Mouse (Mus musculus): ENCODE data around the gene Actn2.

Gene Actn2

GRCm38 (mm10) chr13:12340183-12340975 is at the start of gene Actn2:
Gene Actn2 (minus strand): TSS chr13:12340760.
- peak; percentile 78 for DNase-seq

- no peak for DNase-seq
These were observed 45.7 kb upstream of the Actn2 start for GRCm38 (mm10) chr13:12386286-12386685.

- DNase-seq, result no peak
These were observed 44.2 kb upstream of the Actn2 start for GRCm38 (mm10) chr13:12384796-12385195.

- no peak for DNase-seq
These were observed 36.2 kb upstream of the Actn2 start for GRCm38 (mm10) chr13:12376778-12377177.

GRCm38 (mm10) chr13:12372755-12373154 is 32.2 kb upstream of the Actn2 start:
- DNase-seq, result no peak

GRCm38 (mm10) chr13:12369930-12370329 is 29.4 kb upstream of the Actn2 start:
- DNase-seq, result no peak

- DNase-seq, result no peak
These were observed 28.6 kb upstream of the Actn2 start for GRCm38 (mm10) chr13:12369041-12369621.

GRCm38 (mm10) chr13:12361486-12361885 is 20.9 kb upstream of the Actn2 start:
- DNase-seq, result no peak

GRCm38 (mm10) chr13:12357554-12357953 is 17.0 kb upstream of the Actn2 start:
- no peak for DNase-seq

GRCm38 (mm10) chr13:12356184-12356583 is 15.6 kb upstream of the Actn2 start:
- no peak for DNase-seq

- DNase-seq, result no peak
These were observed 8.8 kb upstream of the Actn2 start for GRCm38 (mm10) chr13:12349197-12349824.

GRCm38 (mm10) chr13:12346837-12347236 is 6.3 kb upstream of the Actn2 start:
- DNase-seq, result no peak

- no peak for DNase-seq
These were observed 887 bp upstream of the Actn2 start for GRCm38 (mm10) chr13:12341447-12341846.

- DNase-seq, result no peak
These were observed 1.1 kb downstream of the Actn2 start for GRCm38 (mm10) chr13:12339446-12339845.

- DNase-seq, result no peak
These were observed 2.8 kb downstream of the Actn2 start for GRCm38 (mm10) chr13:12337752-12338151.

GRCm38 (mm10) chr13:12334016-12334415 is 6.5 kb downstream of the Actn2 start:
- DNase-seq, result peak; percentile 69

- no peak for DNase-seq
These were observed 9.0 kb downstream of the Actn2 start for GRCm38 (mm10) chr13:12331528-12331927.

GRCm38 (mm10) chr13:12328392-12328791 is 12.2 kb downstream of the Actn2 start:
- no peak for DNase-seq

- DNase-seq, result no peak
These were observed 13.0 kb downstream of the Actn2 start for GRCm38 (mm10) chr13:12327577-12327976.

GRCm38 (mm10) chr13:12323076-12323625 is 17.4 kb downstream of the Actn2 start:
- no peak for DNase-seq

- DNase-seq, result no peak
These were observed 20.4 kb downstream of the Actn2 start for GRCm38 (mm10) chr13:12320148-12320547.

- no peak for DNase-seq
These were observed 22.5 kb downstream of the Actn2 start for GRCm38 (mm10) chr13:12318017-12318416.

- no peak for DNase-seq
These were observed 23.3 kb downstream of the Actn2 start for GRCm38 (mm10) chr13:12317191-12317765.

All from right cerebral cortex, postnatal 14 days (tissue).